Mouse (Mus musculus): ENCODE measurements around the gene Trim80. TPM values are rescaled to one million over a fixed set of nuclear protein-coding genes. Genes with fewer than 3 reads are reported as not detected.
"Not testable (repeated sequence)": the region's sequence is repeated elsewhere in the genome, so short reads cannot be mapped to it uniquely, and the experiment has no call there.

Gene Trim80
- total and polyA plus RNA-seq, 2 experiments from 2014 or later = 0.26 TPM; not detected in 1

DNA sequence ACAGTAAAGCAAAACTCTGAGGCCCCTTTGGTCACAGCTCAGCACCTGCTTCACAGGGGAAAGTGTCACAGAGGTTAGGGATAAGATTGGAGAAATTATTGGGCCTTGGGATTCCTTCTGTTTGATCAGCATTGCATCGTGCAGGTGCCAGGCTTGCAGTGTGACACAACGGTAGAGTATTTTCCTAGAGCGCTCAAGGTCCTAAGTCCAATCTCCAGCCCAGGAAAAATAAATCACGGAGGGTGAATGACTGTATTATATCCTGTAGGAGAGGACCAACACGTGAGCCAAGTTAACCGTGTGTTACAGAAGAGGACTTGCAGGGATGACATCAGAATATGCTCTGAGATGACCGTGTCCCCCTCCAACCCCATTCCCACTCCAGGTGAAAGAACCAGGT, 9.8 kb downstream of the Trim80 start:
- 82% methylated on average over 7 of the region's 7 CpGs for WGBS
- DNase-seq (ENCODE audit: low spot score) = no peak
- no peaks in the 10 kb centered on the region for H3K36me3 ChIP-seq (replicated peaks; ENCODE audit: control insufficient read depth, insufficient read depth, low read length)

DNA sequence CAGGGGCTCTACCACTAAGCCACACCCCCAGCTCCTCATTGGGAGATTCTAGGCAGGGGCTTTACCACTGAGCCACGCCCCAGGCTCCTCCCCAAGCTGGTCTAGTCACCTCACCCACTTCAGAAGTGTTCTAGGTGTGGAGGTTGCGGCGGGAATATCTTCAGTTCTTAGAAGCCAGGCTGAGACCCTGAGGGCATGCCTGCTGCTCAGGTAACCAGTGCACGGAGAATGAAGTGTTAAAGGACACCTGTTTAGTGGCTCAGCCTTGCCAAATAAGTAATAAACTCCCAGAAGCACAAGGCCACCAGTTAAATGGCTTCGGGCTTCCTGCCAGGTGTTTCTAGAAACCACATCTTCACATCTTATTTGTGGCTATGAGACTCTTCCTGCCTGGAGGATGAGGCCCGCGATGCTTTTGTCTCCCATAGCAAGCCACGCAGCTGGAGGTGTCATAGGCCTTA, 11.5 kb downstream of the Trim80 start:
- TF ChIP-seq EP300 (IDR thresholded peaks at IDR 0.05; ENCODE audit: low read depth) (no peak), CTCF (IDR thresholded peaks at IDR 0.05; ENCODE audit: low read depth) (no peak)
- DNase-seq (ENCODE audit: low spot score) = no peak
- H3K36me3 ChIP-seq (replicated peaks; ENCODE audit: control insufficient read depth, insufficient read depth, low read length) = no peaks in the 10 kb centered on the region
- no peak overlapping the region; the same call in 1 of the 2 replicates for H3K27ac ChIP-seq (ENCODE audit: low read depth)
- no peaks in the 10 kb centered on the region for H3K9me3 ChIP-seq (replicated peaks; ENCODE audit: control insufficient read depth, low read length)
- no peak for ATAC-seq (ENCODE audit: insufficient read depth, low read depth)
- H3K9ac ChIP-seq (replicated peaks; ENCODE audit: low read depth, low read length) = no peak overlapping the region
- H3K4me3 ChIP-seq (ENCODE audit: low read depth, low read length) = no peak overlapping the region
- no peak overlapping the region for H3K4me2 ChIP-seq (ENCODE audit: low read depth, low read length)
- WGBS = 85% methylated on average over 8 of the region's 8 CpGs
- peaks cover 17% of the 10 kb centered on the region for H3K4me1 ChIP-seq (ENCODE audit: control insufficient read depth, insufficient read depth)
- no peaks in the 10 kb centered on the region for H3K27me3 ChIP-seq (ENCODE audit: control insufficient read depth, insufficient read depth, low read length)

More for the DNA sequence above, 9.8 kb downstream of the Trim80 start:
- TF ChIP-seq EP300 (IDR thresholded peaks at IDR 0.05; ENCODE audit: low read depth) (no peak), CTCF (IDR thresholded peaks at IDR 0.05; ENCODE audit: low read depth) (no peak)
- Histone ChIP-seq H3K27ac (ENCODE audit: low read depth) (no peak overlapping the region), H3K4me2 (ENCODE audit: low read depth, low read length) (no peak overlapping the region), H3K4me3 (ENCODE audit: low read depth, low read length) (no peak overlapping the region), H3K9ac (replicated peaks; ENCODE audit: low read depth, low read length) (no peak overlapping the region), H3K4me1 (ENCODE audit: control insufficient read depth, insufficient read depth) (peaks cover 24% of the 10 kb centered on the region), H3K9me3 (replicated peaks; ENCODE audit: control insufficient read depth, low read length) (no peaks in the 10 kb centered on the region), H3K27me3 (ENCODE audit: control insufficient read depth, insufficient read depth, low read length) (no peaks in the 10 kb centered on the region)
- ATAC-seq (ENCODE audit: insufficient read depth, low read depth) = no peak

DNA sequence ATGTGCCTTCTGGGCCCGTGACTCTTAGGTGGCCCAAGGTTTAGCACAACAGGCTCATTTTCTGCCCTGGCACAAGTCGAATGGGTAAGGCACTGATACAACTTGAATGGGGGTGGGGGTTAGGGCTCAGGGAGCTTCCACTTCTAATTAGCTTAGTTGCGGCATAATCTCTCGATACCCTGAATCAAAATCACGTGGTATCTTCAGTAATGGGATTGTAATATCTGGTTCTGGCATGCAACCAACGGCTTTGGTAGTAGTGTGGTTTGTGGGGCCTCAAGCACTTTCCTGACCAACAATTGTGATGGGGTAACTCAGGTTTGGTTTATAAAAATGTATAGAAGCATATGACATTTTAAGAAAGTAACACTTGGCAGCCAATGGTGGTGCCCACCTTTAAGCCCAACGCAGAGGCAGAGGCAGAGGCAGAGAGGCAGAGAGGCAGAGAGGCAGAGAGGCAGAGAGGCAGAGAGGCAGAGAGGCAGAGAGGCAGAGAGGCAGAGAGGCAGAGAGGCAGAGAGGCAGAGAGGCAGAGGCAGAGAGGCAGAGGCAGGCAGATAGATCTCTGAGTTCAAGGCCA, 12.0 kb downstream of the Trim80 start:
- Histone ChIP-seq H3K4me2 (ENCODE audit: low read depth, low read length) (no peak overlapping the region), H3K27ac (ENCODE audit: low read depth) (no peak overlapping the region; the same call in 1 of the 2 replicates), H3K4me3 (ENCODE audit: low read depth, low read length) (no peak overlapping the region), H3K9ac (replicated peaks; ENCODE audit: low read depth, low read length) (no peak overlapping the region), H3K27me3 (ENCODE audit: control insufficient read depth, insufficient read depth, low read length) (no peaks in the 10 kb centered on the region), H3K36me3 (replicated peaks; ENCODE audit: control insufficient read depth, insufficient read depth, low read length) (no peaks in the 10 kb centered on the region), H3K4me1 (ENCODE audit: control insufficient read depth, insufficient read depth) (peaks cover 13% of the 10 kb centered on the region), H3K9me3 (replicated peaks; ENCODE audit: control insufficient read depth, low read length) (no peaks in the 10 kb centered on the region)
- 79% methylated on average over 7 of the region's 7 CpGs for WGBS
- ATAC-seq (ENCODE audit: insufficient read depth, low read depth) (no peak), DNase-seq (ENCODE audit: low spot score) (no peak)
- TF ChIP-seq EP300 (IDR thresholded peaks at IDR 0.05; ENCODE audit: low read depth) = no peak
- no peak for TF ChIP-seq CTCF (IDR thresholded peaks at IDR 0.05; ENCODE audit: low read depth)

DNA sequence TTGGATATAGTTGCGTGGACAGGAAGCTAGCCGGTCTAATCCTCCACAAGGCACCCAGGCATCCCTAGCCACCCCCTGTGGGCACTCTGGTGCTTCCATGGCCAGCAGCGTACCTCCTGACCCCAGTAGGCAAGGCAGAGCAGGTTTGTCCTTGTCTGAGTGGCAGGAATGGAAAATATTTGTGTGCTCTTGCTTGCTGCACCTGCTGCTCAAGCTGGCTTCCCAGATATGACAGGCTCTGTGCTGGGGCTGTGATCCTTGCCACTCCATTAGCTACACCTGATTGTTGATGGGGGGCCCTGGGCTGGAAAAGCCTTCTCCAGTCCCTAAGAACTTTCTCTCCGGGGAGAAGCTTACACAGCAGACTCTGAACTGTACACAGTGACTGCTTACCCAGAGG, 13.0 kb downstream of the Trim80 start:
- WGBS = 53% methylated on average over 4 of the region's 4 CpGs
- Histone ChIP-seq H3K27me3 (ENCODE audit: control insufficient read depth, insufficient read depth, low read length) (no peaks in the 10 kb centered on the region), H3K9me3 (replicated peaks; ENCODE audit: control insufficient read depth, low read length) (no peaks in the 10 kb centered on the region), H3K4me1 (ENCODE audit: control insufficient read depth, insufficient read depth) (peaks cover 9% of the 10 kb centered on the region), H3K4me2 (ENCODE audit: low read depth, low read length) (no peak overlapping the region), H3K9ac (replicated peaks; ENCODE audit: low read depth, low read length) (no peak overlapping the region), H3K36me3 (replicated peaks; ENCODE audit: control insufficient read depth, insufficient read depth, low read length) (no peaks in the 10 kb centered on the region), H3K4me3 (ENCODE audit: low read depth, low read length) (no peak overlapping the region), H3K27ac (ENCODE audit: low read depth) (peak overlapping the region; percentile 39; the same call in 1 of the 2 replicates)
- DNase-seq (ENCODE audit: low spot score) (no peak), ATAC-seq (ENCODE audit: insufficient read depth, low read depth) (no peak)
- TF ChIP-seq EP300 (IDR thresholded peaks at IDR 0.05; ENCODE audit: low read depth) (no peak), CTCF (IDR thresholded peaks at IDR 0.05; ENCODE audit: low read depth) (no peak)

DNA sequence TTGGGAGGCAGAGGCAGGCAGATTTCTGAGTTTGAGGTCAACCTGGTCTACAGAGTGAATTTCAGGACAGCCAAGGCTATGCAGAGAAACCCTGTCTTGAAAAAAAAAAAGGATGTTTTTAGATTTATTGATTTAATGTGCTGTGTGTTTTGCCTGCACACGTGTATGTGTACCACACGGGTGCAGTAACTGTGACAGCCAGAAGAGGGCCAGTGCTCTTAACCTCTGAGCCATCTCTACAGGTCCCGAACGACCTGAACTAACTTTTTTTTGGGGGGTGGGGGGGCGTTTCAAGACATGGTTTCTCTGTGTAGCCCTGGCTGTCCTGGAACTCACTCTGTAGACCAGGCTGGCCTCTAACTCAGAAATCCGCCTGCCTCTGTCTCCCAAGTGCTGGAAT, 14.5 kb downstream of the Trim80 start:
- not testable (repeated sequence) for H3K4me3 ChIP-seq (ENCODE audit: low read depth, low read length); H3K4me1 ChIP-seq (ENCODE audit: control insufficient read depth, insufficient read depth); H3K27ac ChIP-seq (ENCODE audit: low read depth); H3K27me3 ChIP-seq (ENCODE audit: control insufficient read depth, insufficient read depth, low read length); DNase-seq (ENCODE audit: low spot score); ATAC-seq (ENCODE audit: insufficient read depth, low read depth); H3K9ac ChIP-seq (replicated peaks; ENCODE audit: low read depth, low read length); H3K36me3 ChIP-seq (replicated peaks; ENCODE audit: control insufficient read depth, insufficient read depth, low read length); H3K4me2 ChIP-seq (ENCODE audit: low read depth, low read length); H3K9me3 ChIP-seq (replicated peaks; ENCODE audit: control insufficient read depth, low read length)
- WGBS = 83% methylated on average over 6 of the region's 6 CpGs

DNA sequence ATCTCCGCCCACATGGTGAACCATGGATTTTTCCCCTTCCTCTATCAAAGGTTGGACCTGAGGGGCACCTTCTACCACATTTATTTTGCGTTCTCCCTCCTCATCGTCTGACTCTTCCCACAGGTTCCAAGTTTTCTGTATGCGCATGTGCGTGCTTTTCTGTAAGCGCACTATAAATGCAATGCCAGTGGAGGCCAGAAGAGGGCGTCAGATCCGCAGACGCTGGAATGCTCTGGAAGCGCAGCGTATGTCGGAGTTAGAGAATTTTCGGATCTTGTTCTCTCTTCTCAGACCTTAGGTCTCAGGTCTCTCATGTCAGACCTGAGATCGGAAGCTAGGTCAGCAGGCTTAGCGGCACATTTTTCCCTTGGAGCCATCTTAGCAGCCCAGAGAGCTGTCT, 15.3 kb downstream of the Trim80 start:
- H3K27ac ChIP-seq (ENCODE audit: low read depth) = no peak overlapping the region
- no peak overlapping the region for H3K9ac ChIP-seq (replicated peaks; ENCODE audit: low read depth, low read length)
- H3K9me3 ChIP-seq (replicated peaks; ENCODE audit: control insufficient read depth, low read length) = no peaks in the 10 kb centered on the region
- 87% methylated on average over 15 of the region's 15 CpGs for WGBS
- no peak overlapping the region for H3K4me2 ChIP-seq (ENCODE audit: low read depth, low read length)
- ATAC-seq (ENCODE audit: insufficient read depth, low read depth) = no peak
- TF ChIP-seq CTCF (IDR thresholded peaks at IDR 0.05; ENCODE audit: low read depth) = no peak
- no peak for TF ChIP-seq EP300 (IDR thresholded peaks at IDR 0.05; ENCODE audit: low read depth)
- H3K27me3 ChIP-seq (ENCODE audit: control insufficient read depth, insufficient read depth, low read length) = no peaks in the 10 kb centered on the region
- H3K4me3 ChIP-seq (ENCODE audit: low read depth, low read length) = no peak overlapping the region
- H3K36me3 ChIP-seq (replicated peaks; ENCODE audit: control insufficient read depth, insufficient read depth, low read length) = no peaks in the 10 kb centered on the region
- peaks cover 5% of the 10 kb centered on the region; the same call in 1 of the 2 replicates for H3K4me1 ChIP-seq (ENCODE audit: control insufficient read depth, insufficient read depth)
- DNase-seq (ENCODE audit: low spot score) = no peak

All from heart, postnatal 0 days (tissue).